Mouse (Mus musculus) olfactory bulb, adult 2 months (tissue): ENCODE measurements around the gene Sult1a1. TPM values are rescaled to one million over a fixed set of nuclear protein-coding genes. Genes with fewer than 3 reads are reported as not detected.

Source experiments
- H3K27ac ChIP-seq: fragments of 200-500 bp; 2 replicates; pipeline ENCODE4 v1.5.1; 2012; ENCODE audit warnings: low read depth, low read length; ENCODE audit not compliant: insufficient read depth
- H3K4me1 ChIP-seq: fragments of 200-500 bp; 2 replicates; pipeline ENCODE4 v1.6.1; 2012; ENCODE audit warnings: low read length; ENCODE audit not compliant: control insufficient read depth, insufficient read depth
- H3K4me3 ChIP-seq: fragments of 200-500 bp; 2 replicates; pipeline ENCODE4 v1.5.1; 2012; ENCODE audit warnings: mild to moderate bottlenecking, low read depth, low read length, moderate library complexity; ENCODE audit not compliant: insufficient read depth
- CTCF ChIP-seq: fragments of 200-500 bp; IDR thresholded peaks from 2 replicates; pipeline ENCODE4 v1.5.1; 2012; ENCODE audit warnings: low read depth, mild to moderate bottlenecking, low read length, moderate library complexity; ENCODE audit not compliant: insufficient read depth
- POLR2A ChIP-seq: fragments of 200-500 bp; IDR thresholded peaks from 2 replicates; pipeline ENCODE4 v1.6.1; 2012; ENCODE audit warnings: mild to moderate bottlenecking, low read depth, low read length, moderate library complexity; ENCODE audit not compliant: insufficient read depth
- WGBS: fragments of 180-500 bp; shearing (Covaris S2); methylation state at CpG from one replicate; pipeline ENCODE4 v1.1.7; 2018; 5-methylcytosine and 5-hydroxymethylcytosine counted together
- polyA plus RNA-seq: library from polyadenylated mRNA; stranded (reverse); fragments of >200 nt; gene quantifications from 2 replicates; pipeline ENCODE4 v1.2.4, GENCODE M21; 2012; ENCODE audit warnings: low replicate concordance; ENCODE audit not compliant: missing spikeins, insufficient read depth, insufficient read length

Gene Sult1a1
- polyA plus RNA-seq, 1 experiment, result not detected

DNA sequence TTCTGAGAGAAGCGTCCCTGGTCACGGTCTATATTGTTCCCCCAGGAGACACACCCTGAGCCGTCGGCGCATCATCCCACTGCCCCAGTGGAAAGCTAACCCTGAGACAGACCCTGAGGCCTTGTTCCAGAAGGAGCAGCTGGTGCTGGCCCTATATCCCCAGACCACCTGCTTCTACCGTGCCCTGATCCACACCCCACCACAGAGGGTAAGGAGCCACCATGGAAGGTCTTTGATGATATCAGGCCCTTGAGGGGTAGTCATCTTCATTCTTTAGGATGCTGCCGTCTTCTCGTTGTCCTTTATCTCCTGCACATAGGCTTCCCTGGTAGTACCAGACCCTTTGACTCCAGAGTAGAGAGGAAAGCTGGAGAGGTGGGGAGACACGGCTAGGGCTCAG lies 4.1 kb downstream of the Sult1a1 start:
- WGBS, result 93% methylated on average over 9 of the region's 9 CpGs
- H3K27ac ChIP-seq, result no peak overlapping the region
- no peak for TF ChIP-seq POLR2A
- no peak for TF ChIP-seq CTCF

DNA sequence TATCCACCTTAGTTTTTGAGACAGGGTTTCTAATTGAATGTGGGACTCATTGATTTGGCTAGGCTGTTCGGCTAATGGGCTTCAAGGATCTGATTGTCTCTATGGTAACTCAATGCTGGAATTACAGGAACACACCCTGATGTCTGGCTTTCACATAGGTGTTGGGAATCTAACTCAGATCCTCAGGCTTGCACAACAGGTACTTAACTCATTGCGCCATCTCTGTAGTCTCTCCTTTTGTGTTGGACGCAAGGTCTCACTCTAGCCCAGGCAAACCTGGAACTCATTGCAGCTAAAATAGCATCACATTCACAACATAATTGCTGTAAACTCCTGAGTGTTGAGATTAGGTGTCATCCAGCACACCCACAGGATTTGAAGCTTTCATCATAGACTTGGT lies 6.1 kb downstream of the Sult1a1 start:
- no peak overlapping the region for H3K4me3 ChIP-seq
- TF ChIP-seq POLR2A (no peak), CTCF (no peak)
- WGBS, result 89% methylated on average over 3 of the region's 3 CpGs
- no peaks in the 10 kb centered on the region for H3K4me1 ChIP-seq
- no peak overlapping the region for H3K27ac ChIP-seq

More for the DNA sequence above, 4.1 kb downstream of the Sult1a1 start:
- H3K4me3 ChIP-seq, result no peak overlapping the region
- peaks cover 5% of the 10 kb centered on the region; the same call in 1 of the 2 replicates for H3K4me1 ChIP-seq

DNA sequence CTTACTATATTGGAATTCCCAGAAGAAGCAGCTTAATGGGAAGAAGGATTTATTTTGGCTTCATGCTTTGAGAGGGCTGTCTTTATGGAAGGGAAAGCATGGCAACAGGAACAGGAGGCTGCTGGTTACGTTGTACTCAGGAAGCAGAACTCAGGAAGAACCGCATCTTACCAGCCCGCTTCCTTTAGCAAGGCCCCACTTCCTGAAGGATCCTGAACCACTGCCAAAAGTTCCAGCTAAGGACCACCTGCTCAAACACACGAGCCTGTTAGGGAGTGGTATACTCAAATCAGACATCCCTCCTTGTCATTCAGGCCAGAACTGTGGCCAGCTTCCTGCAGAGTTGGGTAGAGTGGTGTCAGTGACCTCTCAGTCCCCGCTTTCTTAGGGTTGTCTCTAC lies 7.8 kb downstream of the Sult1a1 start:
- no peak overlapping the region for H3K4me3 ChIP-seq
- no peak overlapping the region for H3K27ac ChIP-seq
- H3K4me1 ChIP-seq, result no peaks in the 10 kb centered on the region
- TF ChIP-seq POLR2A (no peak), CTCF (no peak)
- WGBS, result 71% methylated on average over 5 of the region's 5 CpGs

DNA sequence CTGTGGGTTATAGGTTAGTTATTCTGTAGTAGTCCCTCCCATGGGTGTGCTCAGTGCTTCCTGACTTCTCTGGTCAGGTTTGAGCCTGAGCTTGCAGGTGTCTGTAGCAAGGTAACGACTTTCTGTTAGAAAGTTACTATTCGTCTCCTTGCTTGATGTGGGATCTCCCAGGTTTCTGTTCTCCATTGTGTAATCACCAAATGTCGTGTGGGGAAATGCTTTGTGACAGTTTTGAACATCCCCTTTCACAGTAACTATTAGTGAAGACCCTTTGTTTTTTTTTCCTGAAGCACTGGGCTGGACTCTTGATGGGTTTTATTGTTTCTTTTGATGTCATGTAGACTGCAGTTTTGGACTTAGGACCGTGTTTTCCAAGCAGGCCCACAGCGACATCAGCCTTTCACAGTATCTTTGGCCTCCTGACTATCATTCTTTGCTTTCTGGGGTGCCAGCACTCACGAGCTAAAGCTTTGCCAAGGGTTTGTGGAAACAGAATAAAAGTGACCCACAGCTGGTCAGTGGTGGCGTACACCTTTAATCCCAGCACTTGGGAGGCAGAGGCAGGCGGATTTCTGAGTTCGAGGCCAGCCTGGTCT lies 8.6 kb downstream of the Sult1a1 start:
- WGBS, result 80% methylated on average over 9 of the region's 9 CpGs

DNA sequence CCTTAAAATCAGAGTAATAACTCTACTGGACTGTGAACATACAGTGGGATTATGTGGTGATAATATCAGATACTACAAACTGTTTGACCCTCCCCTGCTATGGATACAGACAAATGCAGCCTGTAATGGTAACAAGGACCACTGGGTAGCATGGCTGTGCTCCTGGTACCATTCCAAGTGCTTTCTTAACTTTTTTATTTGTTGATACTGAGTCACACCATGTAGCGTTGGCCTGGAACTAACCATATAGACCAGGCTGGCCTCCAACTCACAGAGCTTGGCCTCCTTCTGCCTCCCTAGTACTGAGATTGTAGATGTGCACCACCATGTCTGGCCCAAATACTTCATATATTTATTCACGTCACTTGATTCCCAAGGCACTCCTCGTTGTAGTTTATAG lies 11.0 kb downstream of the Sult1a1 start:
- H3K4me1 ChIP-seq, result no peaks in the 10 kb centered on the region
- H3K4me3 ChIP-seq, result no peak overlapping the region
- H3K27ac ChIP-seq, result no peak overlapping the region
- 93% methylated on average over 3 of the region's 3 CpGs for WGBS
- TF ChIP-seq POLR2A (no peak), CTCF (no peak)

More for the DNA sequence above, 8.6 kb downstream of the Sult1a1 start:
- Histone ChIP-seq H3K4me3 (no peak overlapping the region), H3K27ac (no peak overlapping the region), H3K4me1 (no peaks in the 10 kb centered on the region)
- TF ChIP-seq CTCF (no peak), POLR2A (no peak)

DNA sequence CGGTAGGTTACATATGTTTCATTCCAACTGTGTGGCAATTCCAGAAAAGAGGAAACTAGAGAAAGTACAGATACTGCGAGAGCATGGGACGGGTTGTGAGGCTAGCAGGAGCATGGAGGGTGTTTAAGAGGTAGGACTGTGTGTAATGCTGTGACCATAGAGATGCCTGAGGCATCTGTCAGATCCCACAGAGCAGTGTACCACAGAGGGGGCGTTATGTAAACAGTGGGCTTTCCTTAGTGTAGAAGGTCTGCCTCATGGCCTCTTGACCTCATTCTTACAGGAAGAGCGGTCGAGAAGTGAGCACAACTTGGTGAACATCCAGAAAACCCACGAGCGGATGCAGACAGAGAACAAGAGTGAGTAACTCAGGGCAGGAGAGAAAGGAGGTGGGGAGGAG lies 12.6 kb downstream of the Sult1a1 start:
- TF ChIP-seq CTCF (no peak), POLR2A (no peak)
- no peak overlapping the region for H3K27ac ChIP-seq
- no peak overlapping the region for H3K4me3 ChIP-seq
- H3K4me1 ChIP-seq, result no peaks in the 10 kb centered on the region
- 79% methylated on average over 8 of the region's 8 CpGs for WGBS

DNA sequence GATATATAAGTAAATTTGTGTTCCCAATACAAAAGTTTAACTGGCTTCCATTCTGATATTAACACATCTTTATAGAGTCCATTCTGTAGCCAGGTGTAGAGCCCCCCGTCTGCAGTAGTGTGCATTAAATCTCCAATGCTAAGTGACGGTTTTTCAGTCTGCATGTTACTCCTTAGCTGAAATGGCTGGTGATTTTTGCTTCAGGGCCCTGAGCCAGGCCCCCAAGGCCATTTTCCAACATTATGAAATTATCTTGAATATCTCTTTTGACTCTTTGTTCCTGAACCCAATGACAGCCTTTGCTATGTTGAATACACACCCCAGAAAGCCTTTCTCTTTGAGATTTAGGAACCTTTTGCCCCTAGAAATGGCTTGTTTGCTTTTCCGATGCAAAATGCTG lies 16.5 kb downstream of the Sult1a1 start:
- Histone ChIP-seq H3K4me3 (no peak overlapping the region), H3K4me1 (no peaks in the 10 kb centered on the region), H3K27ac (no peak overlapping the region)
- TF ChIP-seq CTCF, result no peak
- TF ChIP-seq POLR2A, result no peak
- WGBS, result 94% methylated on average over 3 of the region's 3 CpGs

DNA sequence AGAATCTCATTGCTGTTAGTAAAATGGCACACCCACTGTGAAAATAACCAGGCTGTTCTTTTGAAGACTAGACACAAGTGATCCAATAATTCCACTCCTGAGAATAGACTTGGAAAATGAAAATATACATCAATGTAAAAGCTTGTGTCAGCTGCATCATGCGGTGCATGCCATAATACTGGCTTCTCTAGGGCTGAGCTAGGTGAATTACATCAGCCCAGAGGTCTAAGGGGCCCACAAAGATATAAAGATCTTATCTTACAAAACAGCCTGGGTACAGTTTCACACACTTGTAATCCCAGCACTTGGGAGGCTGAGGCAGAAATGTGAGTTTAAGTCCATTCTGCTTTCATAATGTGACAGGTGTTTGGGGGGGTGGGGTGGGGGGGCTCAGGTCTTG lies 18.7 kb downstream of the Sult1a1 start:
- 50% methylated on average over 1 of the region's 1 CpGs for WGBS
- H3K27ac ChIP-seq, result no peak overlapping the region
- no peaks in the 10 kb centered on the region for H3K4me1 ChIP-seq
- TF ChIP-seq CTCF, result no peak
- no peak for TF ChIP-seq POLR2A
- H3K4me3 ChIP-seq, result no peak overlapping the region

DNA sequence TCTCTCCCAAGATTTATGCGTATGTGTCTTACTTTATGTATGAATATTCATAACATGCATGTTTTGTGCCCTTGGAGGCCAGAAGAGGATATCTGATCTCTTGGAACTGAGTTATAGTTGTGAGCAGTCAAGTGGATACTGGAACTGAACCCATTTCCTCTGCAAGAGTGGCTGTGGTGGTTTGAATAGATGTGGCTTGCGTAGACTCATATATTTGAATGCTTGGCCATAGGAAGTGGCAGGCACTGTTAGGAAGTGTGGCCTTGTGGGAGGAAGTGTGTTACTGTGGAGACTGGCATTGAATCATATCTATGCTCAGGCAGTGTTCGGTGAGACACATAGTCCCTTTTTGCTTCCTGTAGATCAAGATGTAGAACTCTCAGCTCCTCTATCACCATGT lies 20.5 kb downstream of the Sult1a1 start:
- TF ChIP-seq CTCF (no peak), POLR2A (no peak)
- H3K27ac ChIP-seq, result no peak overlapping the region
- no peak overlapping the region for H3K4me3 ChIP-seq
- 96% methylated on average over 3 of the region's 3 CpGs for WGBS
- no peaks in the 10 kb centered on the region for H3K4me1 ChIP-seq

DNA sequence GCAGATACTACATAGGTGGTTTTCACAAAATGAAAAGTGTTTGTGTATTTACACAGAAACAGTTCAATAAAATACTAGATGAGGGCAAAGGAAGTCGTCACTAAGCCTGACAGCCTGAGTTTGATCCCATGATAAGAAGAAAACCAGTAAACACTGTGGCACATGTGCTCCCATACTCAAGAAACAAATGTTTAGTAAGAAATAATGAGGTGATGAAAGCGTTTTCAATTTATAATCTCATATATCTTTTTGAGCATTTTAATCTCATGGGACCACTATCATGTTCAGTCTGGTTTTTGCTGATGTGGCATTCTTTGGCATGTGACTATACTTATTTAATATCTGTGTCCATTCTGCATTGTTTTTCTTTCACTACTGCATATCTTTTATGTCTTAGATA lies 22.2 kb downstream of the Sult1a1 start:
- TF ChIP-seq POLR2A (no peak), CTCF (no peak)
- Histone ChIP-seq H3K4me3 (no peak overlapping the region), H3K4me1 (no peaks in the 10 kb centered on the region), H3K27ac (no peak overlapping the region)
- WGBS, result 92% methylated on average over 2 of the region's 2 CpGs
